In the genomic region with DNA sequence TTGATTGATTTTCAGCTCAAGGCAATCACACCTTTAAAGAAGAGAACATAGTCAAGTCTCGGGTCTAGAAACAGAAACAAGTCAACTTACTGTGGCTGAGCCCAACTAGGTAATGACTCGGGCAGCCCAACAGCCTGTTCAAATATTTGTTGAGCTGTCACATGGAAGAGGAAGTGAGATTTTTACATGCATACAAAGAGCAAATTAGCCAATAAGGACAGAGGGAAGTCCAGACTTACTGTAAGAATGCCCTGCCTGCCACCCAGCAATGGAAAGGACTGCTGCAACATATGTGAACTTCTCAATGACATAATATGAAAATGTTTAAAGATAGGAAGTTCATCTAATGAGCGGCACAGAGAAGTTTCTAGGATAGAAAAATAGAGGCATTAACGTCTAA, we compare ENCODE assay signal across 10 mouse cellular contexts. TPM values are rescaled to one million over a fixed set of nuclear protein-coding genes. Genes with fewer than 3 reads are reported as not detected.
A peak's percentile ranks its signal among the peaks of the same experiment; 100 is the strongest.
DNase-seq lines count a peak whose midpoint lies in the region; ATAC-seq lines count a peak whose summit lies in the region.
"Had no signal": no experiment of that assay in that cellular context is flagged by ENCODE, and none has a peak within 500 bp of the region (broad histone marks: within the 10 kb centered on the region; RNA-seq: fewer than 3 reads in every experiment).

No protein-coding gene starts in this region.

- H3K9me3 ChIP-seq in liver, embryonic 11.5 days (ENCODE audit: control insufficient read depth, low read length) = no peaks in the 10 kb centered on the region
- no peaks in the 10 kb centered on the region for H3K9me3 ChIP-seq in hindbrain, embryonic 11.5 days (ENCODE audit: control insufficient read depth, low read length)

- H3K36me3 ChIP-seq in liver, embryonic 11.5 days (ENCODE audit: control insufficient read depth, insufficient read depth, low read length) = peaks cover 7% of the 10 kb centered on the region; the same call in 1 of the 2 replicates
- no peaks in the 10 kb centered on the region for H3K36me3 ChIP-seq in hindbrain, embryonic 11.5 days (ENCODE audit: control insufficient read depth, insufficient read depth, low read length)

- H3K4me1 ChIP-seq in liver, embryonic 11.5 days (replicated peaks; ENCODE audit: control insufficient read depth, insufficient read depth, low read length) = peaks cover 11% of the 10 kb centered on the region; the same call in 1 of the 2 replicates
- no peaks in the 10 kb centered on the region for H3K4me1 ChIP-seq in hindbrain, embryonic 11.5 days (replicated peaks; ENCODE audit: control insufficient read depth, insufficient read depth, low read length)

- H3K4me3 ChIP-seq in liver, embryonic 11.5 days (ENCODE audit: low read depth, low read length) = no peak overlapping the region
- H3K4me3 ChIP-seq in hindbrain, embryonic 11.5 days (ENCODE audit: low read depth, low read length) = no peak overlapping the region

- no peaks in the 10 kb centered on the region for H3K27me3 ChIP-seq in liver, embryonic 11.5 days (replicated peaks; ENCODE audit: control insufficient read depth, insufficient read depth, low read length)
- H3K27me3 ChIP-seq in hindbrain, embryonic 11.5 days (ENCODE audit: control insufficient read depth, insufficient read depth, low read length) = no peaks in the 10 kb centered on the region

- DNase-seq in spleen, postnatal 36 days (ENCODE audit: low spot score in 2 of 2) = peak; percentile 66 to 73
- no peak for DNase-seq in spleen, postnatal 10 days (ENCODE audit: low spot score in 2 of 2)
- DNase-seq in liver, embryonic 11.5 days (ENCODE audit: low spot score) = no peak
- peak; percentile 30 to 34 for DNase-seq in monocyte, adult 2 months (ENCODE audit: low read depth in 1 of 2, low spot score in 2 of 2)
- DNase-seq in ovary, adult 18-20 months (ENCODE audit: low spot score) = no peak
- no peak for DNase-seq in frontal cortex, postnatal 14 days (ENCODE audit: low spot score in 2 of 2)
- no peak for DNase-seq in hindbrain, embryonic 11.5 days (ENCODE audit: low spot score)
- DNase-seq: cerebellum, postnatal 14 days; gastrocnemius, postnatal 36 days had no signal

- 60% methylated on average over 4 of the region's 4 CpGs for WGBS in liver, embryonic 11.5 days
- 77% methylated on average over 4 of the region's 4 CpGs for WGBS in hindbrain, embryonic 11.5 days

- no peak overlapping the region for H3K27ac ChIP-seq in liver, embryonic 11.5 days (ENCODE audit: low read depth, low read length)
- H3K27ac ChIP-seq in hindbrain, embryonic 11.5 days (ENCODE audit: low read depth, low read length) = no peak overlapping the region

- ATAC-seq in liver, embryonic 11.5 days (replicated peaks; ENCODE audit: low FRiP score) = no peak
- ATAC-seq in hindbrain, embryonic 11.5 days (ENCODE audit: low FRiP score) = no peak
- ATAC-seq: forebrain, embryonic 14.5 days had no signal

- H3K9ac ChIP-seq in liver, embryonic 11.5 days (ENCODE audit: low read depth, low read length) = no peak overlapping the region
- H3K9ac ChIP-seq in hindbrain, embryonic 11.5 days (ENCODE audit: low read depth, low read length) = no peak overlapping the region

- peak overlapping the region; percentile 20; the same call in 1 of the 2 replicates for H3K4me2 ChIP-seq in liver, embryonic 11.5 days
- H3K4me2 ChIP-seq in hindbrain, embryonic 11.5 days (replicated peaks; ENCODE audit: low read depth, low read length) = no peak overlapping the region

RNA-seq across cellular contexts. Expression of gene Rnf141, which starts 3.9 kb away (rescaled TPM):
- 35.0 and 41.0 TPM in 2 replicates for polyA plus RNA-seq in liver, embryonic 11.5 days (2014; fragmentation: Nextera tagmentation; extraction: Ambion mirVana)
- polyA plus RNA-seq in hindbrain, embryonic 11.5 days (2014; fragmentation: Nextera tagmentation; extraction: Ambion mirVana) = 28.2 and 29.0 TPM in 2 replicates

RNA-seq across cellular contexts. Expression of gene Lyve1, which starts 22.7 kb away (rescaled TPM):
- 25.7 and 26.9 TPM in 2 replicates for polyA plus RNA-seq in liver, embryonic 11.5 days (2014; fragmentation: Nextera tagmentation; extraction: Ambion mirVana)
- 2.4 and 2.5 TPM in 2 replicates for polyA plus RNA-seq in hindbrain, embryonic 11.5 days (2014; fragmentation: Nextera tagmentation; extraction: Ambion mirVana)

Comparison
In these comparisons a context has a peak if more than half of its experiments do, and no peak if none do; other contexts are left out.
1. DNase-seq: peak in spleen, postnatal 36 days (2 of 2) and monocyte, adult 2 months (2 of 2); none in spleen, postnatal 10 days (0 of 2), liver, embryonic 11.5 days (single experiment), ovary, adult 18-20 months (single experiment), frontal cortex, postnatal 14 days (0 of 2) and hindbrain, embryonic 11.5 days (single experiment).